Mouse (Mus musculus) C2C12 (cell line): ENCODE data around the gene Zfp277.

ENCODE experiments used
- CEBPB ChIP-seq: IDR thresholded peaks from one replicate; pipeline ENCODE4 v1.6.1; 2011; ENCODE audit warnings: low read depth, mild to moderate bottlenecking, control low read depth, moderate library complexity
- CTCF ChIP-seq: IDR thresholded peaks from one replicate; pipeline ENCODE4 v1.5.1; 2011; ENCODE audit not compliant: control insufficient read depth, insufficient read depth, insufficient read length
- FOSL1 ChIP-seq: IDR thresholded peaks from one replicate; pipeline ENCODE4 v1.8.0; 2011; ENCODE audit warnings: mild to moderate bottlenecking, low read length; ENCODE audit not compliant: poor library complexity, insufficient read depth, severe bottlenecking
- MAX ChIP-seq: IDR thresholded peaks from one replicate; pipeline ENCODE4 v1.6.1; 2011; ENCODE audit warnings: mild to moderate bottlenecking, control low read depth
- MYOD1 ChIP-seq: IDR thresholded peaks from one replicate; pipeline ENCODE4 v1.6.1; 2011; ENCODE audit warnings: low read depth; ENCODE audit not compliant: control insufficient read depth, insufficient read length
- MYOG ChIP-seq: IDR thresholded peaks from one replicate; pipeline ENCODE4 v1.6.1; 2011; ENCODE audit not compliant: control insufficient read depth, insufficient read length; ENCODE audit errors: extremely low read depth
- USF1 ChIP-seq: IDR thresholded peaks from one replicate; pipeline ENCODE4 v1.6.1; 2011; ENCODE audit warnings: low read depth, mild to moderate bottlenecking, control low read depth, moderate library complexity

GRCm38 (mm10) chr12:40387786-40388185, 57.9 kb downstream of the Zfp277 start:
- TF ChIP-seq CEBPB (no peak), CTCF (no peak), MYOD1 (no peak), MYOG (no peak), USF1 (no peak), MAX (no peak), FOSL1 (no peak)
